Mouse (Mus musculus): ENCODE measurements around the gene Kpna2. TPM values are rescaled to one million over a fixed set of nuclear protein-coding genes. Genes with fewer than 3 reads are reported as not detected.
"Not testable (repeated sequence)": the region's sequence is repeated elsewhere in the genome, so short reads cannot be mapped to it uniquely, and the experiment has no call there.

Kpna2 gene
- polyA plus RNA-seq, 1 experiment: 16.1 TPM

DNA sequence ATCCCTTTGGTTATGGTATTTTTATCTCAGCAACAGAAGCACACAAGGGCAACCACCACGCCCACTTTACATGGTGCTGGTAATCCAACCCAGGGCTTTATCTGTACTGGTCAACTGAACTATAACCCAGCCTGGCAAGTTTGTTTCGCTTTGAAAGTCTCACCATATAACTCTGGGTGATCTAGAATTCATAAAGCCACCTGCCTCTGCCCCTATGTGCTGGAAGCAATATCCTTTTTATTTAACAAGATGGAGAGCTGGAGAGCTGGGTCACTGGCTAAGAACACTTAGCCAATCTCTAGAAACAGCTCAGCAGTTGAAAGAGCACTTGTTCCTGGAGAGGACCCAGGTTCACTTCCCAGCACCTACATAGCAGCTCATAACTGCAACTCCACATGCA lies 12.0 kb downstream of the Kpna2 start:
- Histone ChIP-seq H3K4me3 (ENCODE audit: extremely low read depth, insufficient read depth, insufficient read length) (no peak overlapping the region), H3K27ac (ENCODE audit: insufficient read depth, low read length) (no peak overlapping the region), H3K36me3 (ENCODE audit: control insufficient read depth, insufficient read depth, low read length) (peaks cover 28% of the 10 kb centered on the region), H3K27me3 (ENCODE audit: control insufficient read depth, insufficient read depth, low read length) (no peaks in the 10 kb centered on the region), H3K4me1 (ENCODE audit: control insufficient read depth, insufficient read depth, insufficient read length) (no peaks in the 10 kb centered on the region)
- 79% methylated on average over 2 of the region's 2 CpGs for WGBS
- TF ChIP-seq POLR2A (IDR thresholded peaks at IDR 0.05; ENCODE audit: low read depth, low read length) (no peak), CTCF (IDR thresholded peaks at IDR 0.05; ENCODE audit: extremely low read depth, insufficient read depth, insufficient read length, insufficient replicate concordance) (no peak)
- DNase-seq (ENCODE audit: low read depth in 1 of 2, low spot score in 2 of 2): no peak

DNA sequence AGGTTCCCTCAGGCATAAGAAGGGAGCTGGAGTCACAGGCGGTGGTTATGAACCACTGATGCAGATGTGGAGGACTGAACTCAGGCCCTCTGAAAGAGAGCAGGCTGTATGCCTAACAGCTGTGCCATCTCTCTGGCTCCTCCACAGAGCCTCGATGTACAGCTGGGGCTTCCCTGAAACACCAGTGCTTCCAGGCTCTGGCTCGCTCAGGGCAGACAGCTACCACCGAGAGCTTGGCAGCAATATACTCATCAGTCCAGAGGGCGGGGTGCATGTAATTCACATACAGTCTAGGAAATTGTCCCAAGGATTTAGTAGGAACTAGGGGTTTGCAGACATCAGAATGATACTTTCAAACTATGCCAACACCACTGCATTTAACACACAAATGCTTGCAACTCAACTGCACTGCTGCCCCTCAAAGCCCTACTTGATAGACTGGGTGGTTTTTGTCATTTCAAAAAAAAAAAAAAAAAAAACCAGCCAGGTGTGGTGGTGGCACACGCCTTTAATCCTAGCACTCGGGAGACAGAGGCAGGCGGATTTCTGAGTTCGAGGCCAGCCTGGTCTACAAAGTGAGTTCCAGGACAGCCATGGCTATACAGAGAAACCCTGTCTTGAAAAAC lies 13.2 kb downstream of the Kpna2 start:
- H3K4me1 ChIP-seq (ENCODE audit: control insufficient read depth, insufficient read depth, insufficient read length); H3K4me3 ChIP-seq (ENCODE audit: extremely low read depth, insufficient read depth, insufficient read length); H3K27ac ChIP-seq (ENCODE audit: insufficient read depth, low read length); DNase-seq (ENCODE audit: low read depth in 1 of 2, low spot score in 2 of 2); H3K27me3 ChIP-seq (ENCODE audit: control insufficient read depth, insufficient read depth, low read length): not testable (repeated sequence)
- H3K36me3 ChIP-seq (ENCODE audit: control insufficient read depth, insufficient read depth, low read length): peaks cover 21% of the 10 kb centered on the region
- WGBS: 90% methylated on average over 9 of the region's 9 CpGs

DNA sequence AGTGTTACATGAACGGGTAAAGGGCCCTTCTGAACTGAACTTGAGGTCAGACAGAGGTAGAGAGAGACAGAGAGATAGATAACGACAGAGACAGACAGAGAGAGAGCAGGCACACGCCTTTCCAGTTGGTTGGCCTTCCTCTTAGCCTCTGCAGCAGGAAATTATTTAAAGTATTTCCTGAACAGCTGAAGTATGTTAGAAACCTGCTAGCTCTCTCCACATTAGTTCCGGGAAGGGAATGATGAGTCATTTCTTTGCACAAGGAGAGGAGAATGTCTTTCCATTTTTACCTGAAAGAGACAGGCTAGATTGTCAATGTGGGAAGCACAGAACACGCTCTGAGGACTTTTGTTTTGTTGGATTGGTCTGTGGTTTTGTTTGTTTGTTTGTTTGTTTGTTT lies 17.0 kb downstream of the Kpna2 start:
- Histone ChIP-seq H3K27ac (ENCODE audit: insufficient read depth, low read length) (no peak overlapping the region), H3K4me3 (ENCODE audit: extremely low read depth, insufficient read depth, insufficient read length) (no peak overlapping the region), H3K36me3 (ENCODE audit: control insufficient read depth, insufficient read depth, low read length) (peaks cover 2% of the 10 kb centered on the region), H3K4me1 (ENCODE audit: control insufficient read depth, insufficient read depth, insufficient read length) (0 out of 2 replicates have a peak, but pooled peaks cover 2% of the 10 kb centered on the region), H3K27me3 (ENCODE audit: control insufficient read depth, insufficient read depth, low read length) (no peaks in the 10 kb centered on the region)
- TF ChIP-seq POLR2A (IDR thresholded peaks at IDR 0.05; ENCODE audit: low read depth, low read length) (no peak), CTCF (IDR thresholded peaks at IDR 0.05; ENCODE audit: extremely low read depth, insufficient read depth, insufficient read length, insufficient replicate concordance) (no peak)
- no peak for DNase-seq (ENCODE audit: low read depth in 1 of 2, low spot score in 2 of 2)
- 27% methylated on average over 5 of the region's 5 CpGs for WGBS

DNA sequence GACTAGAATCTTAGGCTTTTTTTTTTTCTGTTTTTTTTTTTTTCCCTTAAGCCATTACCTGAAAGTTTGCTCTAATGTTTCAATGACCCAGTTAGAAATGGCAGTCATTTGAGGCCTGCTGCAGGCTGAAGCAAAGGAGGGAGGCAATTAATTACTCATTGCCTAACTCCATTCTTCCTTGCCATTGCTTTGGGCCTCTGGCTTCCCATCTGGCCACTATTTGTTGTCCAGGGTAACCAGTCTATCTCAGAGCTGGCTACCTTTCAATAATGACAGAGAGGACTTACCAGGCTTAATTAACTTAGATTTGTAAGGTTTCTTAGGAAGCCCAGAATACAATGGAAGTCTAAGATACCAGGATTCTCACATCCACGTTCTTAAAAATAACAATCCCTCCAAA lies 17.6 kb downstream of the Kpna2 start:
- no peak overlapping the region for H3K27ac ChIP-seq (ENCODE audit: insufficient read depth, low read length)
- no peaks in the 10 kb centered on the region for H3K27me3 ChIP-seq (ENCODE audit: control insufficient read depth, insufficient read depth, low read length)
- no peak for TF ChIP-seq POLR2A (IDR thresholded peaks at IDR 0.05; ENCODE audit: low read depth, low read length)
- no peak for TF ChIP-seq CTCF (IDR thresholded peaks at IDR 0.05; ENCODE audit: extremely low read depth, insufficient read depth, insufficient read length, insufficient replicate concordance)
- H3K4me3 ChIP-seq (ENCODE audit: extremely low read depth, insufficient read depth, insufficient read length): no peak overlapping the region
- 0 out of 2 replicates have a peak, but pooled peaks cover 2% of the 10 kb centered on the region for H3K4me1 ChIP-seq (ENCODE audit: control insufficient read depth, insufficient read depth, insufficient read length)
- no peak for DNase-seq (ENCODE audit: low read depth in 1 of 2, low spot score in 2 of 2)
- H3K36me3 ChIP-seq (ENCODE audit: control insufficient read depth, insufficient read depth, low read length): peaks cover 2% of the 10 kb centered on the region
- 89% methylated on average over 1 of the region's 1 CpGs for WGBS

DNA sequence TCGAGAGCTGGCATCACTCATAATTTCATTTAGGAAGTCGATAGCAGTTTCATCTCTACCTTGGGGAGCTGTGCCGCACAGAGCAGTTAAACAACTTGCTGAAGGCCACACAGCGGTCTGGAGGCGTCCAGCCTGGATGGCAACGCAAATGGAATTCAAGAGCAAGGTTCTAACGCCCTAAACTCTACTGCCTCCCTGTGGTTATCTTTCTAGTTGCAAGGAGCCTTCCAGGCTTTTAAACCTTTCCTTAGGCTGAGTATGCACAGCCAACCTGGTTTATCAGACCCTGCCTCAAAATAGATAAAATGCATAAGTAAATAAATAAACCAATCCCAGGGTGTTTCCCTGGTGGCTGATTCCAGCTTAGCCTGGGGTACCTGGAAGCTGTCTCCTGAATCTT lies 18.9 kb downstream of the Kpna2 start:
- H3K4me3 ChIP-seq (ENCODE audit: extremely low read depth, insufficient read depth, insufficient read length): no peak overlapping the region
- no peaks in the 10 kb centered on the region for H3K36me3 ChIP-seq (ENCODE audit: control insufficient read depth, insufficient read depth, low read length)
- H3K4me1 ChIP-seq (ENCODE audit: control insufficient read depth, insufficient read depth, insufficient read length): 0 out of 2 replicates have a peak, but pooled peaks cover 2% of the 10 kb centered on the region
- no peak overlapping the region for H3K27ac ChIP-seq (ENCODE audit: insufficient read depth, low read length)
- DNase-seq (ENCODE audit: low read depth in 1 of 2, low spot score in 2 of 2): peak in 1 of 2 experiments; percentile 22
- no peaks in the 10 kb centered on the region for H3K27me3 ChIP-seq (ENCODE audit: control insufficient read depth, insufficient read depth, low read length)
- TF ChIP-seq POLR2A (IDR thresholded peaks at IDR 0.05; ENCODE audit: low read depth, low read length): no peak
- TF ChIP-seq CTCF (IDR thresholded peaks at IDR 0.05; ENCODE audit: extremely low read depth, insufficient read depth, insufficient read length, insufficient replicate concordance): peak; percentile 38; the same call in 1 of the 2 replicates
- 37% methylated on average over 7 of the region's 7 CpGs for WGBS

DNA sequence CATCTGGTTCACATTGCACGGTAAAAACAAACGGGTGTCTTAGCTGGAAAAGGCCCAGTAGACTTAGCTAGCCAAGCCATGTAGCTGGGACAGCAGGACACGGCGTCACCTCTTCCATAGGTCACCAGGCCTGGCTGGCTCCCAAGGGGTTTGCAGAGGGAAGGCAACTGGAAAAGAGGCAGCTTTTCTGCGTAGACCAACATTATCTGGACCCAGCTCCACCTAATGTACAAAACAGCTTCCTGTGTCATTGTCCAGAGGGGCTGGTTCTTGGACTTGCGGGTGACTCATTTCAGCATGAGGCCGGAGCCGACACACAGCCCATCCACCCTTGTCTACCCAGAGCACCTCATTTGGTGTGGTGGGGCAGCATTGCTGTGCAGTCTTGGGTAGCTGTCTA lies 23.1 kb downstream of the Kpna2 start:
- no peak overlapping the region for H3K27ac ChIP-seq (ENCODE audit: insufficient read depth, low read length)
- no peak for TF ChIP-seq CTCF (IDR thresholded peaks at IDR 0.05; ENCODE audit: extremely low read depth, insufficient read depth, insufficient read length, insufficient replicate concordance)
- TF ChIP-seq POLR2A (IDR thresholded peaks at IDR 0.05; ENCODE audit: low read depth, low read length): no peak
- peaks cover 3% of the 10 kb centered on the region; the same call in 1 of the 2 replicates for H3K4me1 ChIP-seq (ENCODE audit: control insufficient read depth, insufficient read depth, insufficient read length)
- WGBS: 90% methylated on average over 8 of the region's 8 CpGs
- no peak for DNase-seq (ENCODE audit: low read depth in 1 of 2, low spot score in 2 of 2)
- no peak overlapping the region for H3K4me3 ChIP-seq (ENCODE audit: extremely low read depth, insufficient read depth, insufficient read length)
- no peaks in the 10 kb centered on the region for H3K36me3 ChIP-seq (ENCODE audit: control insufficient read depth, insufficient read depth, low read length)
- no peaks in the 10 kb centered on the region for H3K27me3 ChIP-seq (ENCODE audit: control insufficient read depth, insufficient read depth, low read length)

DNA sequence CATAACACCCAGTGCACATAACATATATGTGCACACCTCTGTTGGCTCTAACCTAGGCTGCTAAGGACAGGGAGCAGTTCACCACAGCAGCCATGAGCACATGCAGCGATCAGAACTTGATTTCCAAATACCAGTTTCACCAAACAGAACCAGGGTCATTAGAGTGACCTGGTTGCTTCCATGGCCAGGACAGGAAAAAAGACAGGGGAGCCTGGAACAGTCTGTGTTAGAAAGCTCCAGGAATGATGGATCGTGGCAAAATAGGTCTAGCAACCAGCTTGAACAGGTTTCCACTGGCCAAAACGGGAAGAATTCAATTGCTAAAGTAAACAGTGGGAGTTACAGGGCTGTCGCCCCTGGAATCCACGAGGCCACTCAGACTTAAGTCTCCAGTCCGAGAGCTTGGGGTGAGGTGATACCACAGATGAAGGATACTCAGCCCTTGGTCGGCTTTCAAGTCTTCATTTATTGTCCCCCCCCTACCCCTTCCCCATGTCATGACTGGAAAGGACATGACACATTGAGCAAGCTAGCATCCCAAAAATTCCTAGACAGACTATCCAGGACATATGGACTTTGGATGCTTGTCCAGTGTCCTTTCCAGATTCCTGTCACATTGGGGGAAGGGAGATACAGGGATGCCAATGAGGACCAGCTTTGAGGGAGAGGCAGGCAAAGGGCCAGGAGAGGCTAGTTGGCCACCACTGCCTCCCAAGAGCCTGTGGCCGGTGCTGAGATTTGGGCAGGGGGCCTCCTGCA lies 23.7 kb downstream of the Kpna2 start:
- no peak overlapping the region for H3K27ac ChIP-seq (ENCODE audit: insufficient read depth, low read length)
- H3K4me1 ChIP-seq (ENCODE audit: control insufficient read depth, insufficient read depth, insufficient read length): peaks cover 3% of the 10 kb centered on the region; the same call in 1 of the 2 replicates
- DNase-seq (ENCODE audit: low read depth in 1 of 2, low spot score in 2 of 2): no peak
- no peaks in the 10 kb centered on the region for H3K27me3 ChIP-seq (ENCODE audit: control insufficient read depth, insufficient read depth, low read length)
- WGBS: 87% methylated on average over 8 of the region's 8 CpGs
- TF ChIP-seq POLR2A (IDR thresholded peaks at IDR 0.05; ENCODE audit: low read depth, low read length) (no peak), CTCF (IDR thresholded peaks at IDR 0.05; ENCODE audit: extremely low read depth, insufficient read depth, insufficient read length, insufficient replicate concordance) (no peak)
- H3K4me3 ChIP-seq (ENCODE audit: extremely low read depth, insufficient read depth, insufficient read length): no peak overlapping the region
- no peaks in the 10 kb centered on the region for H3K36me3 ChIP-seq (ENCODE audit: control insufficient read depth, insufficient read depth, low read length)
